Mouse (Mus musculus) c-Kit-positive CD71-positive TER-119-positive erythroid progenitor cells, embryonic 14.5 days (primary cell): Measurements from ENCODE around the gene Ric1.

Experiments
- DNase-seq: peaks from one replicate; pipeline ENCODE4 v3.0.0-alpha.2; 2013; ENCODE audit warnings: low spot score

Gene Ric1

GRCm38 (mm10) chr19:29521637-29522435 lies at the start of gene Ric1:
Ric1 (plus strand) TSS chr19:29522282.
- DNase-seq, result peak; percentile 74

GRCm38 (mm10) chr19:29472424-29472823 lies 49.7 kb upstream of the Ric1 start:
- DNase-seq, result no peak

DNA sequence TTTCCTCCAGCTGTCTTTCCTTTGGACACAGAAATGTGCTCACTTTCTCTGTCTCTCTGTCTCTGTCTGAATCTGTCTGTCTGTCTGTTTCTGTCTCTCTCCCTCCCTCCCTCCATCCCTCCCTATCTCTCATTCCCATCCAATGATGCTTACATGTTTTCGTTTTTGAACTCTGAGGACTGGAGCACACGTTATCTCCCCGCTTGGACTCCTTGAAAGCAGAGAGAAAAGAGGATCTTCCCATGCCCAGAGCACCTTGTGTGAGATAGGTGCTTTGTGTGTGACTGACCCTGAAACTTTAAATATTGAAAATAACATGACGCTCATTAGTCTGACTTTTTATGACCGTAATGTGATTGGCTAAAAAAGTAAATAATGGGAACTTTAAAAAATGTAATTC lies 49.1 kb upstream of the Ric1 start:
- no peak for DNase-seq

GRCm38 (mm10) chr19:29474803-29475202 lies 47.3 kb upstream of the Ric1 start:
- no peak for DNase-seq

- no peak for DNase-seq
These were observed 46.9 kb upstream of the Ric1 start for GRCm38 (mm10) chr19:29475210-29475620.

DNA sequence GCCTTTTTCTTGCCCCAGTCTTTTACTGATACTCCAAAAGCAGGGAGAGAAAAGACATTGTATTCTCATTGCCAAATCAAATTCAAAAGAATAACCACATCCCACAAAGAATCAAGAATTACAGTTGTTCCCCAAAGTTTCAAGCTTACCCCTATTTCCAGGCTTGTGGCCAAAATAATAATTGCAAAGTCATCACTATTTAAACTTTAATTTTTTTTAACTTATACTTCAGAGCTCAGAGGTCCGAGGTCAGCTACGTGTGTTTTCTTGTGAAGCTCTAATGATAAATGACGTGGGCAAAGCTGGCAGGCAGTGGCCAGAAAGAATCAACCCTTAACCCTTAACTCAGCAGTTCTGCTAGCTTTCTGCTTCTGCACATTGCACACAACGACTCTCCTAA lies 43.5 kb upstream of the Ric1 start:
- no peak for DNase-seq

DNA sequence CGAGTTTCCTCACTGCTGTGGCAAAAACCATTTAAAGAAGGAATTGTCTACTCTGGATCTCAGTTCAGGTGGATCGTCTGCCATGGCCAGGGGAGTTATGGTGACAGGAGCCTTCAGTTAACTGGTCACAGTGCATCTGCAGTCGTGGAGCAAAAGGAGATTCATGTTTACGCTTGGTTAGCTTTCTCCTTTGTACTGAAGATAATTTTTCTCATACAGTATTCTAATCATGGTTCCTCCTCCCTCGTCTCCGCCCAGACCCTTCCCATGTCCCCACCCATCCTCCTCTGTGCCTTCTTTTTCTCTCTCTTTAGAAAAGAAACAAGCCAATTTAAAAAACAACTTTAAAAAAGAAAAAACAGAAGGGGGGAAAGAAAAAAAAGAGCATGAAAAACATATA lies 40.5 kb upstream of the Ric1 start:
- no peak for DNase-seq

- no peak for DNase-seq
These were observed 39.9 kb upstream of the Ric1 start for GRCm38 (mm10) chr19:29482148-29482547.

GRCm38 (mm10) chr19:29482637-29483036 lies 39.4 kb upstream of the Ric1 start:
- DNase-seq, result no peak

- DNase-seq, result no peak
These were observed 38.7 kb upstream of the Ric1 start for GRCm38 (mm10) chr19:29483386-29483785.

DNA sequence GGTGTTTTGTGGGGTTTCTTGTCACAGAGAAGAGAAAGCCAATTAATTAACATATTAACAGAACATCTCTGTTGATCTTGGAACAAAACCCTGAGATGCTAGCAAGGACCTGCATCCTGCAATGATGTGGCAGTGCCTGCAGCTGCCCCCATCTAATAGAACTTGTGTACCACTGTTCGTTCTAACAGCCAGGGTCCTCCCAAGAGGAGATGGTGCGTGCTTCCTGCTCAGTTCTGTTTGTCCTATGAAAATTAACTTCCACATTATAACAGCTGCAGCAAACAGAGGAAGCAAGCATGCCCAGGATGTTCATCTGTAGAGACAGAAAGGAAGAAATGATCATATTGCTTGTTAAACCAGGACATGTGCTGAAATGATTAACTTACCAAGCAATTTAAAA lies 37.5 kb upstream of the Ric1 start:
- no peak for DNase-seq

DNA sequence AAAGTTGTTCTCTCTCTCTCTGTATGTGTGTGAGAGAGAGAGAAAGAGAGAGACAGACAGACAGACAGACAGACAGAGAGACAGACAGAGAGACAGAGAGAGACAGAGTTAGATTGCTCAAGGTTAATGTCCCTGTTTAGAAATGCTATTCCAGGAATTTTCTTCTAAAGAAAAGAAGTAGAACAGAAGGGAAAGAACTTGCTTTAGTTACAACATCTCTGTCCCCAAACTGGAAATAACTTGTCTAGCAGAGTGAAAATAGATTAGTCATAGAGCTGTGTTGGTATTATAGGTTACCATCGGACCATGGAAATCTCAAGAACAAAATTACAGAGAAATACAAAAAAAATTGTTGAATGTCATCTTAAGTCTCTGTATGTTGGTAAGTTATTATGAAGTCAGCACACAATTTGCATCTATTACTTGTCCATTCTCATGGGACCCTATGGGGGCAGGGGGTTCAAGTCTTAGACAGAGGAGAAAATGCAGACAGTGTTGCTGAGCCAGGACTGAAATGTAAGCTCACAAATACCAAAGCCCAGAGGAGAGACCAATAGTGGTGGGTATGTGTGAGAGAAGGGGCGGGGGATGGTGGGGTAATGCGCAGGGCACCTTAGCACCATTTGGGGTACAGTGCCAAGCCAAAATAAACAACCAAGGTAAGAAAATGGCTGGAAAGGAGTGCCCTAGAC lies 36.7 kb upstream of the Ric1 start:
- DNase-seq, result no peak

GRCm38 (mm10) chr19:29486545-29487206 lies 35.4 kb upstream of the Ric1 start:
- no peak for DNase-seq

DNA sequence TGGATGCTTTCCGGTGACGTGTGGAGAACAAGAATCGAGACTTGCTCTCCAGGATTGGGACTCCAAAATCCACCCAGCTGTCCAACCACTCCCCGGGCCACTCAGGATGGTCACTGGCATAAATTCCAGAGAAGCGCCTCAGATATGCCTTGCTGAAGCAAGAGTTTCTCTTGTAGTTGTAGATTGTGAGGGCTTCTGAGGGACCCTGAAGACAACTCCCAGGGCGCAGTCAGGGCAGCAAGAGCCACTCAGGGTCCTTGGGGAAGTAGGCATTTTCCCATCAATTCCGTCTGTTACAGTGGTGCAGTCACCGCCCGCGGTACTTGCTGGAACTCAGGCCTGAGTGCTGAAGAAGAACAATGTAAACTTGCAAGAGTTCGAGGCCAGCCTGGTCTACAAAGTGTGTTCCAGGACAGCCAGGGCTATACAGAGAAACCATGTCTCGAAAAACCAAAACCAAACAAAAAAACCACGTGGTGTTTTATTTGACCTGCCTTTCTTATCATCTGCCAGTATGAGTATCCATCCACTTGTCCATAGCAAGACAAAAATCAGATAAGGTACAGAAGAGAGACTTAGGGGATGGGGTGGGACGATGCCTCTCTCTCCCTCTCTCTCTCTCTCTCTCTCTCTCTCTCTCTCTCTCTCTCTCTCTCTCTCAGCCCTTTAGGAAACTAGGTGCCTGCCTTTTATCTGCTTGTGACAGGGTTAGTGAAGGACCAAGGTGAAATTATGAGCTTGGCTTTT lies 34.6 kb upstream of the Ric1 start:
- DNase-seq, result no peak

- no peak for DNase-seq
These were observed 34.0 kb upstream of the Ric1 start for GRCm38 (mm10) chr19:29488073-29488390.

DNA sequence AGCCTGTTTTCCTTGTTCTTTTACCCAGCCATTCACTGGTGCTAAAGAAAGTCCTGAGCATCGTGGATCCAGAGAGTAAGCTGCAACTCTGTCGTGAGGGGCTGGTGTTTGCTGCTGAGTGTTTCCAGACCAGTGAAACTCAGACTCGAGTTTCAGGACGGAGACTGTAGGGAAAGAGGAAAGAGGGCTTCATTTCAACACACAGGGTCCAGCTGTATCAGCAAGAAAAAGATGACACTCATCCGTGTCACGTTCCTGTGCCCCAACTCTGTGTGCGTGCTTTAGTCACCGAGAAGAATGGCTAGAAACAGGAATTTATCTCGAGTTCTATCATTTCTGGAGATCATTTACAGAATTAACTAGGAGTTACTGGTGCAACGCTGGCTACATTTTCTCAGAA lies 33.7 kb upstream of the Ric1 start:
- no peak for DNase-seq

GRCm38 (mm10) chr19:29489785-29490284 lies 32.2 kb upstream of the Ric1 start:
- no peak for DNase-seq

GRCm38 (mm10) chr19:29491467-29491866 lies 30.6 kb upstream of the Ric1 start:
- DNase-seq, result no peak

DNA sequence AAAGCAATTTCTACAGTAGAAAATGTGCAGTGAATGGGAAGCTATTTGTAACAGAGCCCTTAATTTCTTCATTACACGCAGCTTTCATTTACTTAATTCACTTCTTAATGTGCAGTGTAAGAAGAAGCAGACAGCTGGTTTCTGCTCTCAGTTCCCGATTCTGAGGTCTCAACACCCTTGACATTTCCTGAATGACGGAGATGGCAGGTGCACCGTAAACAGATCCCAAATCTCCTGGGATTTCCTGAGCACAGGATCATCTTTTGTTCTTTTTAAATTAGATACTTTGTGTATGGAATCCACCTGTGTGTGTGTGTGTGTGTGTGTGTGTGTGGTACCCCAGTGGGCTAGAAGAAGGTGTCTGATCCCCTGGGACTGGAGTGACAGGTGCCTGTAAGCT lies 27.6 kb upstream of the Ric1 start:
- DNase-seq, result no peak

GRCm38 (mm10) chr19:29496001-29496597 lies 26.0 kb upstream of the Ric1 start:
- DNase-seq, result no peak

DNA sequence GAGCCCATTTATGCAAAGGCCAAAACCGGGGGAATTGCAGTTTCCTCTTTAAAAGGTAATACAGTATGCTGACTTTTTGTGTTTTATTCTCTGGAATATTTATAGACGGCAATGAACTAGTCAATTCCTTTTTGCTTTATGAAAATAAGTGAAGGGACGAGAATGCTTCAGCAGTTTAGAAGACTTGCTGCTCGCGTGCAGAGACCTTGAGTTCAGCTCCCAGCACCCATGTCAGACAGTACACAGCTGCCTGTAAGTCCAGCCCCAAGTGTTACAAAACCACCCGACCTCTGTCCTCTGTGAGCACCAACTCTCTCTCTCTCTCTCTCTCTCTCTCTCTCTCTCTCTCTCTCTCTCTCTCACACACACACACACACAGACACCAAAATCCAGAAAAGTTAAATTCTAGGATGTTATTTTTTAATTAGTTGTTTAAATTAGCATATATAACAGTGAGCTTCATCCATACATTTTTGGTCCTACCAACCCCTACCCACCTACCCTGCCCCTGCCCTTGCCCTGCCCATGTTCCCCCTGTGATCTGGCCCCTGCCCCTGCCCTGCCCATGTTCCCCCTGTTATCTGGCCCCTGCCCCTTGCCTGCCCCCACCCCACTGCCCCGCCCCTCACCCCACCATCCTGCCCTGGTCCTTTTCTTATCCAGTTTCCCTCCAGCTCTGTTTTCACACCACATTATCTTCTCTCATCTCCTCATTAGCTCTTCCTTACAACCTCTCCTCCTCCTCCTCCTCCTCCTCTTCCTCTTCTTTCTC lies 25.1 kb upstream of the Ric1 start:
- DNase-seq, result no peak
